Mouse (Mus musculus) spleen, postnatal 14 days (tissue): ENCODE results near the gene Ino80.

ENCODE experiments used
- DNase-seq, 2 experiments: peaks; one replicate each; pipeline ENCODE4 v3.0.0; 2021 to 2022; ENCODE audit warnings: low spot score in 2 of 2

The Ino80 gene

DNA sequence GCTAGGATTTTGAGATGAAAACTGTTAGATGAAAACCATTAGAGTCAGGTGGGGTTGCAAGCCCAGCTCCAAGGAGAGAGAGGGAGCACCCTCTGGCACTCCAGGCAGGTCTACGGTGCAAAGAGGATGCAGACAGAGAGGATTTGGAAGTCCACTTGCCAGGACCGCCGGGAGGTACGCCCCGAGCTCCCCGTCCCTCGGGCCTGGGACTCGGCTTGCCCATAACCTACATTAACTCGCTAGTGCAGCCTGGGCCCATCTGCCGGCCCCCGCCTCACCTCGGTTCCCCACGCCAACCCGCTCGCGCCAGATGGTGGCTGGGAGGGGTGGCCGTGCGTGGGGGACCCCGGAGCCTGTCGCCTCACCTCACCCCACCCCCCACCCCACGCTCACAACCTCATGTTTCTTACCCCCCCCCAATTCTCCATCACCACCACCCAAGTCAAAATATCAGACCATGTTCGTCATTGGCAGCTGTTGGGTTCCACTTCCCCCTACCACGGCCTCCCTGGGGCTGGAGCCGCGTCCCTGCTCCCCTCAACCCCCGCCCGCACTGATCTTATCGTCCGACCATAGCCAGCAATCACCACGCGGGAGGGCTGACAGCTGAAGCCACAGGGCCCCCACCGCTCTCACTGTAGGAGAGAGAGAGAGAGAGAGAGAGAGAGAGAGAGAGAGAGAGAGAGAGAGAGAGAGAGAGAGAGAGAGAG, 153.5 kb downstream of the Ino80 start:
- no peak for DNase-seq
